Mouse (Mus musculus): Measurements from ENCODE around the gene Tmtc2.

DNA sequence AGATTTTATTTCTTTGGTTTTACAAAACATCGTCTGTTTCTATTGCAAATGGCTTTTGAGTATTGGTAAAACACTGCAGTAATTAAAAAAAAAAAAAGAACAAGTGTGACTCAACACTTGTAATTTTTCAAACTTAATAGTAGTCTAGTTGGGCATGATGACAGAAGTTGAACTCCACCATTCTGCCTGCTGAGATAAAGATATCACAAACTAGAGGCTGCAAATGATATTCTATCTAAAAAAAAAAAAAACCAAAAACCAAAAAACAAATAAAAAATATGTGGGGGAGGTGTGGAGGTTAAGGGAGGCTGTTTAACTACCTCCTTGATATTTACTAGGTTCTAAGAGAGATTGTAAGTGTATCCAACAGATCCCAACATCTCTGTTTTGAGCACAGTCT is 149.2 kb downstream of the Tmtc2 start:
- TF ChIP-seq CTCF (IDR thresholded peaks at IDR 0.05; ENCODE audit: extremely low read depth, insufficient read depth, insufficient read length, insufficient replicate concordance) (no peak), POLR2A (IDR thresholded peaks at IDR 0.05; ENCODE audit: low read depth, low read length) (no peak)

Measured in spleen, adult 2 months (tissue).